In genomic region chr11:106722831-106723361, GRCm38 (mm10) we compare ENCODE assay signal across 1 mouse cellular context.
TF ChIP-seq lines count a peak whose summit lies in the region.

No protein-coding gene starts in this region.

TF ChIP-seq in CH12.LX, 34 proteins besides CTCF, POLR2A, EP300 and RAD21 (continued from another document):
- TF ChIP-seq SIN3A (IDR thresholded peaks at IDR 0.05; ENCODE audit: low read length) (0 out of 2 replicates have a peak, but pooled peaks have one; percentile 46), CHD1 (IDR thresholded peaks at IDR 0.05; ENCODE audit: low read depth, low read length) (0 out of 2 replicates have a peak, but pooled peaks have one; percentile 66), NELFE (IDR thresholded peaks at IDR 0.05; ENCODE audit: low read depth, low read length) (peak; percentile 58; the same call in 1 of the 2 replicates), MEF2A (IDR thresholded peaks at IDR 0.05; ENCODE audit: borderline replicate concordance, low read depth, low read length) (0 out of 2 replicates have a peak, but pooled peaks have one; percentile 18), SMC3 (IDR thresholded peaks at IDR 0.05; ENCODE audit: low read depth, low read length) (no peak), CHD2 (IDR thresholded peaks at IDR 0.05; ENCODE audit: low read length) (peak; percentile 82), POLR2AphosphoS2 (IDR thresholded peaks at IDR 0.05; ENCODE audit: low read depth, low read length) (0 out of 2 replicates have a peak, but pooled peaks have one; percentile 27), USF1 (IDR thresholded peaks at IDR 0.05; ENCODE audit: low read depth, low read length) (no peak), ZC3H11A (IDR thresholded peaks at IDR 0.05; ENCODE audit: low read depth, low read length) (no peak), TCF12 (IDR thresholded peaks at IDR 0.05; ENCODE audit: low read depth, low read length) (peak; percentile 27; the same call in 1 of the 2 replicates), ZMIZ1 (IDR thresholded peaks at IDR 0.05; ENCODE audit: low read depth, low read length) (no peak), MAFK (IDR thresholded peaks at IDR 0.05; ENCODE audit: insufficient replicate concordance, low read length) (0 out of 2 replicates have a peak, but pooled peaks have one; percentile 61), ZKSCAN1 (IDR thresholded peaks at IDR 0.05; ENCODE audit: borderline replicate concordance, low read depth, low read length) (no peak), MAZ (IDR thresholded peaks at IDR 0.05; ENCODE audit: low read depth, low read length) (peak; percentile 61; the same call in 1 of the 2 replicates), BHLHE40 (IDR thresholded peaks at IDR 0.05; ENCODE audit: low read depth, low read length) (peak; percentile 84), E2F4 (IDR thresholded peaks at IDR 0.05; ENCODE audit: insufficient replicate concordance, low read depth, low read length) (no peak), ETS1 (conservative IDR thresholded peaks at IDR 0.05; ENCODE audit: low read depth, low read length) (peak; percentile 40; the same call in 1 of the 2 replicates), MAX (IDR thresholded peaks at IDR 0.05; ENCODE audit: low read length) (peak; percentile 73)
